Mouse (Mus musculus): Measurements from ENCODE around the gene Bdnf. TPM values are rescaled to one million over a fixed set of nuclear protein-coding genes. Genes with fewer than 3 reads are reported as not detected.

Bdnf gene
- not detected for polyA plus RNA-seq (2015; fragmentation: Illumina TruSeq; extraction: RNeasy Lipid Tissue Mini Kit (QIAGEN cat#74804); ENCODE audit: insufficient read depth, low read depth, low replicate concordance)

GRCm38 (mm10) chr2:109674532-109674931, at the start of gene Bdnf:
Bdnf (plus strand) TSS chr2:109674700.

Other genes starting within 250 kb of the Bdnf start
- 9.8 TPM for gene Lin7c, start 216.2 kb downstream of the Bdnf start, polyA plus RNA-seq (2015; fragmentation: Illumina TruSeq; extraction: RNeasy Lipid Tissue Mini Kit (QIAGEN cat#74804); ENCODE audit: insufficient read depth, low read depth, low replicate concordance)
- 4.1 TPM for gene Lgr4, start 242.9 kb downstream of the Bdnf start, polyA plus RNA-seq (2015; fragmentation: Illumina TruSeq; extraction: RNeasy Lipid Tissue Mini Kit (QIAGEN cat#74804); ENCODE audit: insufficient read depth, low read depth, low replicate concordance)

Measured in pancreas, adult 10 weeks (tissue).